Mouse (Mus musculus): ENCODE data around the gene Isca2.

Gene Isca2

GRCm38 (mm10) chr12:84771981-84772520, 1.0 kb upstream of the Isca2 start:
- no peak for DNase-seq (ENCODE audit: extremely low read depth, low read depth, low spot score)

- DNase-seq (ENCODE audit: extremely low read depth, low read depth, low spot score) = no peak
Observed at GRCm38 (mm10) chr12:84773476-84773875, 425 bp downstream of the Isca2 start.

GRCm38 (mm10) chr12:84774376-84774775, 1.3 kb downstream of the Isca2 start:
- DNase-seq (ENCODE audit: extremely low read depth, low read depth, low spot score) = no peak

GRCm38 (mm10) chr12:84776229-84776628, 3.2 kb downstream of the Isca2 start:
- no peak for DNase-seq (ENCODE audit: extremely low read depth, low read depth, low spot score)

GRCm38 (mm10) chr12:84784604-84785381, 11.7 kb downstream of the Isca2 start:
- DNase-seq (ENCODE audit: extremely low read depth, low read depth, low spot score) = no peak

- DNase-seq (ENCODE audit: extremely low read depth, low read depth, low spot score) = no peak
Observed at GRCm38 (mm10) chr12:84786091-84786490, 13.0 kb downstream of the Isca2 start.

GRCm38 (mm10) chr12:84790853-84791252, 17.8 kb downstream of the Isca2 start:
- DNase-seq (ENCODE audit: extremely low read depth, low read depth, low spot score) = no peak

GRCm38 (mm10) chr12:84792629-84793028, 19.6 kb downstream of the Isca2 start:
- DNase-seq (ENCODE audit: extremely low read depth, low read depth, low spot score) = no peak

GRCm38 (mm10) chr12:84794647-84795046, 21.6 kb downstream of the Isca2 start:
- DNase-seq (ENCODE audit: extremely low read depth, low read depth, low spot score) = no peak

- DNase-seq (ENCODE audit: extremely low read depth, low read depth, low spot score) = no peak
Observed at GRCm38 (mm10) chr12:84799086-84799485, 26.0 kb downstream of the Isca2 start.

GRCm38 (mm10) chr12:84800419-84800818, 27.4 kb downstream of the Isca2 start:
- DNase-seq (ENCODE audit: extremely low read depth, low read depth, low spot score) = no peak

- DNase-seq (ENCODE audit: extremely low read depth, low read depth, low spot score) = no peak
Observed at GRCm38 (mm10) chr12:84801532-84802110, 28.6 kb downstream of the Isca2 start.

GRCm38 (mm10) chr12:84802625-84803024, 29.6 kb downstream of the Isca2 start:
- DNase-seq (ENCODE audit: extremely low read depth, low read depth, low spot score) = no peak

GRCm38 (mm10) chr12:84805228-84805842, 32.3 kb downstream of the Isca2 start:
- DNase-seq (ENCODE audit: extremely low read depth, low read depth, low spot score) = no peak

GRCm38 (mm10) chr12:84806010-84806409, 33.0 kb downstream of the Isca2 start:
- no peak for DNase-seq (ENCODE audit: extremely low read depth, low read depth, low spot score)

GRCm38 (mm10) chr12:84806726-84807125, 33.7 kb downstream of the Isca2 start:
- no peak for DNase-seq (ENCODE audit: extremely low read depth, low read depth, low spot score)

- no peak for DNase-seq (ENCODE audit: extremely low read depth, low read depth, low spot score)
Observed at GRCm38 (mm10) chr12:84807351-84807750, 34.3 kb downstream of the Isca2 start.

GRCm38 (mm10) chr12:84809033-84809432, 36.0 kb downstream of the Isca2 start:
- DNase-seq (ENCODE audit: extremely low read depth, low read depth, low spot score) = no peak

- DNase-seq (ENCODE audit: extremely low read depth, low read depth, low spot score) = no peak
Observed at GRCm38 (mm10) chr12:84810810-84811209, 37.8 kb downstream of the Isca2 start.

- DNase-seq (ENCODE audit: extremely low read depth, low read depth, low spot score) = no peak
Observed at GRCm38 (mm10) chr12:84811510-84811909, 38.5 kb downstream of the Isca2 start.

GRCm38 (mm10) chr12:84812004-84812403, 39.0 kb downstream of the Isca2 start:
- no peak for DNase-seq (ENCODE audit: extremely low read depth, low read depth, low spot score)

- DNase-seq (ENCODE audit: extremely low read depth, low read depth, low spot score) = no peak
Observed at GRCm38 (mm10) chr12:84813773-84814172, 40.7 kb downstream of the Isca2 start.
